Mouse (Mus musculus): ENCODE results near the gene Galr2. TPM values are rescaled to one million over a fixed set of nuclear protein-coding genes. Genes with fewer than 3 reads are reported as not detected.
A peak's percentile ranks its signal among the peaks of the same experiment; 100 is the strongest.

Galr2 gene
- polyA plus RNA-seq, 1 experiment: 1.1 TPM

GRCm38 (mm10) chr11:116290556-116290955, 9.8 kb downstream of the Galr2 start:
- Histone ChIP-seq H3K27ac (ENCODE audit: control insufficient read depth, insufficient read depth, low read length) (no peak overlapping the region), H3K4me3 (ENCODE audit: control insufficient read depth, insufficient read depth, low read length) (no peak overlapping the region), H3K27me3 (ENCODE audit: control insufficient read depth, insufficient read depth, low read length) (no peaks in the 10 kb centered on the region), H3K4me1 (replicated peaks; ENCODE audit: control insufficient read depth, insufficient read depth, low read length) (no peaks in the 10 kb centered on the region), H3K36me3 (ENCODE audit: control insufficient read depth, insufficient read depth, low read length) (peaks cover 10% of the 10 kb centered on the region; the same call in 1 of the 2 replicates)
- TF ChIP-seq CTCF (IDR thresholded peaks at IDR 0.05; ENCODE audit: borderline replicate concordance, control insufficient read depth, extremely low read depth, insufficient read depth, low read length, poor library complexity) (no peak), POLR2A (IDR thresholded peaks at IDR 0.05; ENCODE audit: control insufficient read depth, extremely low read depth, insufficient read depth, low read length, poor library complexity) (no peak)
- WGBS: 90% methylated on average over 8 of the region's 8 CpGs
- DNase-seq: no peak

DNA sequence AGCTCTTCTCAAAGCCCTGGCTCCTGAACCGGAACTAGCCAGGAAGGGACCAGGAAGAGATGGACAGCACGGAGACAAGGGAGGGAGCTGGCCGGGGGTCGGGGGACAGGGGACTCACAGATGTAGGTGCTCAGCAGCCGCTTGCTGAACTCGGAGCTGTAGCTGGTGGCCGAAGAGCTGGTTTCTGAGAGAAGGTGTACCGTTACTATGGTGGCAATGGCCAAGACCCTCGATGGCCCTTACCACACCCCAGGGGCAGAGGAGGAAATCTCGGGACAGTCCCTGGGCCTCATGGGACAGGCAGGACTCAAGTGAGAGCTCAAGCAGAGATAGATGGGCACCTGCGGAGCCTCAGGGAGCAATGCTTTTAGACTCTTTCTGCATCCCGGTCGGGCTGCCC, 11.7 kb downstream of the Galr2 start:
- Histone ChIP-seq H3K4me1 (replicated peaks; ENCODE audit: control insufficient read depth, insufficient read depth, low read length) (no peaks in the 10 kb centered on the region), H3K27me3 (ENCODE audit: control insufficient read depth, insufficient read depth, low read length) (no peaks in the 10 kb centered on the region), H3K4me3 (ENCODE audit: control insufficient read depth, insufficient read depth, low read length) (no peak overlapping the region), H3K27ac (ENCODE audit: control insufficient read depth, insufficient read depth, low read length) (no peak overlapping the region), H3K36me3 (ENCODE audit: control insufficient read depth, insufficient read depth, low read length) (peaks cover 10% of the 10 kb centered on the region; the same call in 1 of the 2 replicates)
- no peak for DNase-seq
- WGBS: 98% methylated on average over 13 of the region's 13 CpGs
- TF ChIP-seq CTCF (IDR thresholded peaks at IDR 0.05; ENCODE audit: borderline replicate concordance, control insufficient read depth, extremely low read depth, insufficient read depth, low read length, poor library complexity) (no peak), POLR2A (IDR thresholded peaks at IDR 0.05; ENCODE audit: control insufficient read depth, extremely low read depth, insufficient read depth, low read length, poor library complexity) (no peak)

- H3K4me1 ChIP-seq (replicated peaks; ENCODE audit: control insufficient read depth, insufficient read depth, low read length): no peaks in the 10 kb centered on the region
- DNase-seq: no peak
- H3K36me3 ChIP-seq (ENCODE audit: control insufficient read depth, insufficient read depth, low read length): peaks cover 10% of the 10 kb centered on the region; the same call in 1 of the 2 replicates
- TF ChIP-seq CTCF (IDR thresholded peaks at IDR 0.05; ENCODE audit: borderline replicate concordance, control insufficient read depth, extremely low read depth, insufficient read depth, low read length, poor library complexity) (no peak), POLR2A (IDR thresholded peaks at IDR 0.05; ENCODE audit: control insufficient read depth, extremely low read depth, insufficient read depth, low read length, poor library complexity) (no peak)
- H3K27ac ChIP-seq (ENCODE audit: control insufficient read depth, insufficient read depth, low read length): no peak overlapping the region
- 98% methylated on average over 12 of the region's 12 CpGs for WGBS
- H3K27me3 ChIP-seq (ENCODE audit: control insufficient read depth, insufficient read depth, low read length): no peaks in the 10 kb centered on the region
- no peak overlapping the region for H3K4me3 ChIP-seq (ENCODE audit: control insufficient read depth, insufficient read depth, low read length)
Measured at GRCm38 (mm10) chr11:116293538-116294137, 12.9 kb downstream of the Galr2 start.

- Histone ChIP-seq H3K4me1 (replicated peaks; ENCODE audit: control insufficient read depth, insufficient read depth, low read length) (no peaks in the 10 kb centered on the region), H3K27me3 (ENCODE audit: control insufficient read depth, insufficient read depth, low read length) (no peaks in the 10 kb centered on the region), H3K4me3 (ENCODE audit: control insufficient read depth, insufficient read depth, low read length) (no peak overlapping the region), H3K27ac (ENCODE audit: control insufficient read depth, insufficient read depth, low read length) (no peak overlapping the region), H3K36me3 (ENCODE audit: control insufficient read depth, insufficient read depth, low read length) (peaks cover 13% of the 10 kb centered on the region)
- DNase-seq: peak; percentile 48
- no peak for TF ChIP-seq POLR2A (IDR thresholded peaks at IDR 0.05; ENCODE audit: control insufficient read depth, extremely low read depth, insufficient read depth, low read length, poor library complexity)
- peak; percentile 64; the same call in 1 of the 2 replicates for TF ChIP-seq CTCF (IDR thresholded peaks at IDR 0.05; ENCODE audit: borderline replicate concordance, control insufficient read depth, extremely low read depth, insufficient read depth, low read length, poor library complexity)
- WGBS: 52% methylated on average over 5 of the region's 5 CpGs
Measured at GRCm38 (mm10) chr11:116294319-116294718, 13.6 kb downstream of the Galr2 start.

- Histone ChIP-seq H3K27ac (ENCODE audit: control insufficient read depth, insufficient read depth, low read length) (no peak overlapping the region), H3K27me3 (ENCODE audit: control insufficient read depth, insufficient read depth, low read length) (no peaks in the 10 kb centered on the region), H3K36me3 (ENCODE audit: control insufficient read depth, insufficient read depth, low read length) (peaks cover 11% of the 10 kb centered on the region), H3K4me1 (replicated peaks; ENCODE audit: control insufficient read depth, insufficient read depth, low read length) (no peaks in the 10 kb centered on the region), H3K4me3 (ENCODE audit: control insufficient read depth, insufficient read depth, low read length) (no peak overlapping the region)
- no peak for TF ChIP-seq POLR2A (IDR thresholded peaks at IDR 0.05; ENCODE audit: control insufficient read depth, extremely low read depth, insufficient read depth, low read length, poor library complexity)
- TF ChIP-seq CTCF (IDR thresholded peaks at IDR 0.05; ENCODE audit: borderline replicate concordance, control insufficient read depth, extremely low read depth, insufficient read depth, low read length, poor library complexity): no peak
- DNase-seq: no peak
- 96% methylated on average over 8 of the region's 8 CpGs for WGBS
Measured at GRCm38 (mm10) chr11:116296191-116296734, 15.5 kb downstream of the Galr2 start.

DNA sequence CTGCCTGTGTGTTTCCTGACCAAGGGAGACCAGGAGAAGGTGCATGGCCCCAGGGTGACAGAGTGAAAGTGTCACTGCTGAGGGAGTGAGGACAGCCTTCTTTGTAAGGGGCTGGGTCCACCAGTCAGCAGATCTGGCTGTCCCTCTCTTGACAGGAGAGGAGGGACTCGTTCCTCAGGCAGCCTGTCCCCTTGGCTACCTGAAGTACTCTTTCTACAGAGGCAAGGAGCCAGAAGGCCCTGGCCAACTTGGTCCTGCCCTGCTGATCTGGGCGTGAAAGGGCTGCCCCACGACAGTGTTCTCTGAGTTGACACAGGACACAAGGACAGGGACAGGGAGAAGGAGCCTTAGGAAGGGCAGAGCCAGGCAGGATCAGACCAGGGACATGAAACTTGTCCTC, 16.3 kb downstream of the Galr2 start:
- TF ChIP-seq CTCF (IDR thresholded peaks at IDR 0.05; ENCODE audit: borderline replicate concordance, control insufficient read depth, extremely low read depth, insufficient read depth, low read length, poor library complexity) (no peak), POLR2A (IDR thresholded peaks at IDR 0.05; ENCODE audit: control insufficient read depth, extremely low read depth, insufficient read depth, low read length, poor library complexity) (no peak)
- Histone ChIP-seq H3K4me3 (ENCODE audit: control insufficient read depth, insufficient read depth, low read length) (no peak overlapping the region), H3K36me3 (ENCODE audit: control insufficient read depth, insufficient read depth, low read length) (peaks cover 8% of the 10 kb centered on the region), H3K27ac (ENCODE audit: control insufficient read depth, insufficient read depth, low read length) (no peak overlapping the region), H3K27me3 (ENCODE audit: control insufficient read depth, insufficient read depth, low read length) (no peaks in the 10 kb centered on the region), H3K4me1 (replicated peaks; ENCODE audit: control insufficient read depth, insufficient read depth, low read length) (no peaks in the 10 kb centered on the region)
- DNase-seq: no peak
- 95% methylated on average over 3 of the region's 3 CpGs for WGBS

Data from thymus, adult 2 months (tissue).